Mouse (Mus musculus) C2C12 (cell line): ENCODE measurements around the gene Traip.

Source experiments
- CEBPB ChIP-seq: IDR thresholded peaks from one replicate; pipeline ENCODE4 v1.6.1; 2011; ENCODE audit warnings: low read depth, mild to moderate bottlenecking, control low read depth, moderate library complexity
- CTCF ChIP-seq: IDR thresholded peaks from one replicate; pipeline ENCODE4 v1.5.1; 2011; ENCODE audit not compliant: control insufficient read depth, insufficient read depth, insufficient read length
- USF1 ChIP-seq: IDR thresholded peaks from one replicate; pipeline ENCODE4 v1.6.1; 2011; ENCODE audit warnings: low read depth, mild to moderate bottlenecking, control low read depth, moderate library complexity

DNA sequence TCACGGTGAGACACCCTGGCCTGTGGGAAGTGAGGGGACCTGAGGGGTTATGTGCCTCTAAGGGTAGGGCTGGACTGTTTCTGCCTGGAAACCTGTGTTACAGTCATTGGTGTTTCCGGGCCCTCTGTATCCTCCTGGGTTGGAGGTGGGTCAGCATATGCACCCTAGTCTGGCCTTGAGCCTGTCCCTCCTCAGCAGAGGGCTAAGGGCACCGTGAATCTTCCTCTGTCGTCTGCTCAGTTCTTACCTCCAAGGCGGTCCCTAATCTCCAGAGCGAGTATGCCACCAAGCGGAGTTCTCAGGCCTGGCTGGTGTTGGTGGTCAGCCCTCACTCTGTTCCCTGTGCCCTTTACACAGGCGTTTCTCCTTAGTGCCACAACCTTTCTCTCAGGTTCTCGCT, 13.0 kb downstream of the Traip start:
- TF ChIP-seq CTCF (no peak), USF1 (no peak), CEBPB (no peak)
